Mouse (Mus musculus) forebrain, embryonic 14.5 days (tissue): Measurements from ENCODE around the gene Lat2. TPM values are rescaled to one million over a fixed set of nuclear protein-coding genes. Genes with fewer than 3 reads are reported as not detected.

Experiments
- ATAC-seq: fragments of 200-750 bp; cut with Nextera tagmentation; 2 replicates; pipeline ENCODE4 v1.8.0; 2017; ENCODE audit warnings: mild to moderate bottlenecking, moderate library complexity
- DNase-seq: peaks from one replicate; pipeline ENCODE4 v3.0.0-alpha.2; 2015; ENCODE audit warnings: low spot score
- H3K27ac ChIP-seq: fragments of 300-500 bp; sonication (generic); 2 replicates; pipeline ENCODE4 v1.5.1; 2014; ENCODE audit warnings: low read depth, mild to moderate bottlenecking, control low read depth, low read length, moderate library complexity
- H3K27me3 ChIP-seq: fragments of 300-500 bp; sonication (generic); replicated peaks from 2 replicates; pipeline ENCODE4 v1.6.1; 2014; ENCODE audit warnings: low read length, control low read depth, mixed read lengths; ENCODE audit not compliant: control insufficient read depth, insufficient read depth
- H3K36me3 ChIP-seq: fragments of 300-500 bp; sonication (generic); 2 replicates; pipeline ENCODE4 v1.6.1; 2014; ENCODE audit warnings: low read length, control low read depth; ENCODE audit not compliant: control insufficient read depth, insufficient read depth
- H3K4me1 ChIP-seq: fragments of 300-500 bp; sonication (generic); 2 replicates; pipeline ENCODE4 v1.6.1; 2014; ENCODE audit warnings: antibody characterized with exemption, low read length, control low read depth; ENCODE audit not compliant: control insufficient read depth, insufficient read depth
- H3K4me2 ChIP-seq: fragments of 300-500 bp; sonication (generic); 2 replicates; pipeline ENCODE4 v1.6.1; 2014; ENCODE audit warnings: mild to moderate bottlenecking, control low read depth, low read length
- H3K4me3 ChIP-seq: fragments of 300-500 bp; sonication (generic); 2 replicates; pipeline ENCODE4 v1.5.1; 2014; ENCODE audit warnings: low read depth, low read length, control low read depth
- H3K9ac ChIP-seq: fragments of 300-500 bp; sonication (generic); 2 replicates; pipeline ENCODE4 v1.6.1; 2014; ENCODE audit warnings: mild to moderate bottlenecking, low read length, control low read depth, moderate library complexity
- H3K9me3 ChIP-seq: fragments of 300-500 bp; sonication (generic); replicated peaks from 2 replicates; pipeline ENCODE4 v1.6.1; 2016; ENCODE audit warnings: low read length, control low read depth, mixed read lengths; ENCODE audit not compliant: control insufficient read depth
- WGBS: fragments of 180-500 bp; shearing (Covaris S2); extraction: QIAGEN DNeasy Blood & Tissue Kit; methylation state at CpG from one replicate; pipeline ENCODE4 v1.1.7; 2014; 5-methylcytosine and 5-hydroxymethylcytosine counted together
- microRNA-seq: library from miRNA; unstranded; fragments of <30 nt; microRNA quantifications from one replicate; pipeline ENCODE4, GENCODE M21; 2016
- polyA plus RNA-seq: library from polyadenylated mRNA; unstranded; fragments of >200 nt; fragmentation: Nextera tagmentation; extraction: Ambion mirVana; gene quantifications from 2 replicates; pipeline ENCODE4 v1.2.1, GENCODE M21; 2014

The Lat2 gene
- polyA plus RNA-seq, 1 experiment from 2014 or later = 1.6 TPM

GRCm38 (mm10) chr5:134553951-134554546 lies 60.8 kb downstream of the Lat2 start:
- no peaks in the 10 kb centered on the region for H3K36me3 ChIP-seq
- H3K9me3 ChIP-seq = no peaks in the 10 kb centered on the region
- peaks cover 25% of the 10 kb centered on the region for H3K4me1 ChIP-seq
- ATAC-seq = no peak
- H3K27me3 ChIP-seq = no peaks in the 10 kb centered on the region
- no peak overlapping the region for H3K9ac ChIP-seq
- WGBS = 86% methylated on average over 5 of the region's 5 CpGs
- no peak overlapping the region for H3K4me2 ChIP-seq
- no peak for DNase-seq
- H3K4me3 ChIP-seq = no peak overlapping the region
- H3K27ac ChIP-seq = no peak overlapping the region

DNA sequence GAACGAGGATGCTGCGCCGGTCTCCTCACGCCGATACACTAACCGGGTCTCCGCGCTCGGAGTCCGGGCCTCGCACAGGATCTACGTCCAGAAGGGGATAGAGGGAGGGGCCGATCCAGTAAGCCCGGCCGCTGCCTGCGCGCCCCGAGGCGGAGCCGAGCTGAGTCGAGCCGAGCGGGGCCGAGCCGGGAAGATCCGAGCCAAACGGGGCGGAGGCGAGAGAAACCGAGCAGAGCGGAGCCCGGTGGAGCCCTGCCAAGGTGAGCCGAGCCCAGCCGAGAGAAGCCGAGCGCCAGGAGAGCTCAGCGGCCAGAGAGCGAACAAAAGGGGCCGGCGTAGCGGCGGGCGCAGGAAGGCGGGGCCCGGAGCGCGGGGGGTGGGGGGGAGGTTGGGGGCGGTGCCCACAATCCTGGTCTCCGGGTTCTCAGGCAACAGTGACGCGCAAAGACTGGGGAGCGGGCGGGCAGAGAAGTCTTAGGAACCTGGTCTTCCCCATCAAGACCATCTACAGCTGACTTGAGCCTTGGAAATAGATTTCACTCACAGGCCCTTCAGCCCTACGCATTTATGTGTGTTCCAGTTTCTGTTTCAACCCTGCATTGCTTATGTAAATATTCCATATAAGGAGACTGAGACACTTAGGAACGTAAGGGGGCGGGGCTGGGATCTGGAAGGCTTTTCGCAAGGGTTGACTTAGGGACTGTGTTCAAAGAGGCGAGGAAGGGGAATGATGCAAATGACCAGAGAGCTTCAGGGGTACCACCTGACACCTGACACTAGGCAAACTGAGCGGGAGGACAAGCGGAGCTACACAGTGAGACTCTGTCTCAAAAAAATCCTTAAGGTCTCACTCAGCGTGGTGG lies 62.5 kb downstream of the Lat2 start, which contains the start of gene Clip2:
TSS of gene Clip2 (minus strand) at position 325 of the 863 bp plus-strand sequence.
- no peaks in the 10 kb centered on the region for H3K36me3 ChIP-seq
- peak within 1 kb of the TSS; percentile 92 for H3K4me3 ChIP-seq
- peak within 1 kb of the TSS; percentile 99 for H3K27ac ChIP-seq
- peak within 1 kb of the TSS; percentile 97 for H3K9ac ChIP-seq
- peaks cover 28% of the 10 kb centered on the region for H3K4me1 ChIP-seq
- peak within 1 kb of the TSS; percentile 88 for H3K4me2 ChIP-seq
- WGBS = 1% methylated on average over 55 of the region's 61 CpGs
- H3K27me3 ChIP-seq = no peaks in the 10 kb centered on the region
- no peaks in the 10 kb centered on the region for H3K9me3 ChIP-seq
- DNase-seq = peak; percentile 97
- ATAC-seq = peak; percentile 92

GRCm38 (mm10) chr5:134551233-134552109 lies 63.4 kb downstream of the Lat2 start:
- no peaks in the 10 kb centered on the region for H3K9me3 ChIP-seq
- no peaks in the 10 kb centered on the region for H3K27me3 ChIP-seq
- peak overlapping the region; percentile 97 for H3K9ac ChIP-seq
- H3K4me1 ChIP-seq = peaks cover 28% of the 10 kb centered on the region
- H3K4me3 ChIP-seq = peak overlapping the region; percentile 92
- no peaks in the 10 kb centered on the region for H3K36me3 ChIP-seq
- H3K27ac ChIP-seq = peak overlapping the region; percentile 99
- peak overlapping the region; percentile 88 for H3K4me2 ChIP-seq
- WGBS = 2% methylated on average over 51 of the region's 52 CpGs
- DNase-seq (peak; percentile 67), ATAC-seq (peak; percentile 27)

- H3K9me3 ChIP-seq = no peaks in the 10 kb centered on the region
- peaks cover 28% of the 10 kb centered on the region for H3K4me1 ChIP-seq
- peak overlapping the region; percentile 92 for H3K4me3 ChIP-seq
- 14% methylated on average over 6 of the region's 6 CpGs for WGBS
- ATAC-seq (no peak), DNase-seq (no peak)
- peak overlapping the region; percentile 99; the same call in 1 of the 2 replicates for H3K27ac ChIP-seq
- H3K27me3 ChIP-seq = no peaks in the 10 kb centered on the region
- peak overlapping the region; percentile 97 for H3K9ac ChIP-seq
- H3K4me2 ChIP-seq = peak overlapping the region; percentile 88
- H3K36me3 ChIP-seq = no peaks in the 10 kb centered on the region
Measured at GRCm38 (mm10) chr5:134550836-134551232, 64.0 kb downstream of the Lat2 start.

Small RNA genes lying within 50 kb of the gene (microRNA-seq; reads per million reads assigned to microRNA genes)
- not detected for gene Mir7228

Other genes with a start within 250 kb of the Lat2 start
- gene Gtf2ird1, start 158.3 kb downstream of the Lat2 start, polyA plus RNA-seq = 50.9 and 60.7 TPM in 2 replicates
- 11.1 and 15.6 TPM in 2 replicates for gene Clip2, start 62.6 kb downstream of the Lat2 start, polyA plus RNA-seq
- 0.10 TPM in 1 of 2 replicates, not detected in the other for gene Syna, start 54.9 kb downstream of the Lat2 start, polyA plus RNA-seq
- gene Rfc2, start 33.7 kb downstream of the Lat2 start, polyA plus RNA-seq = 240 and 256 TPM in 2 replicates
- gene Eif4h, start 24.5 kb upstream of the Lat2 start, polyA plus RNA-seq = 402 and 418 TPM in 2 replicates
- 14.0 and 16.4 TPM in 2 replicates for gene Limk1, start 73.6 kb upstream of the Lat2 start, polyA plus RNA-seq
- 4.1 and 6.0 TPM in 2 replicates for gene Eln, start 132.3 kb upstream of the Lat2 start, polyA plus RNA-seq